Mouse (Mus musculus) liver, embryonic 14.5 days (tissue): ENCODE results near the gene Cep63. TPM values are rescaled to one million over a fixed set of nuclear protein-coding genes. Genes with fewer than 3 reads are reported as not detected.

ENCODE experiments used
- ATAC-seq: fragments of 200-750 bp; cut with Nextera tagmentation; 2 replicates; pipeline ENCODE4 v1.8.0; 2017; ENCODE audit warnings: moderate number of reproducible peaks, mild to moderate bottlenecking, moderate library complexity; ENCODE audit not compliant: insufficient read depth
- DNase-seq, 3 experiments: peaks; one replicate each; pipeline ENCODE4 v3.0.0-alpha.2; 2012 to 2013; ENCODE audit warnings: low read depth in 3 of 3, low spot score in 3 of 3
- H3K27ac ChIP-seq: fragments of 300-500 bp; sonication (generic); 2 replicates; pipeline ENCODE4 v1.5.1; 2014; ENCODE audit warnings: moderate library complexity, mild to moderate bottlenecking, control low read depth, inconsistent platforms
- H3K27me3 ChIP-seq: fragments of 300-500 bp; sonication (generic); 2 replicates; pipeline ENCODE4 v1.6.1; 2014; ENCODE audit warnings: mild to moderate bottlenecking, low read length, moderate library complexity; ENCODE audit not compliant: control insufficient read depth, insufficient read depth
- H3K36me3 ChIP-seq: fragments of 300-500 bp; sonication (generic); replicated peaks from 2 replicates; pipeline ENCODE4 v1.6.1; 2014; ENCODE audit warnings: low read depth; ENCODE audit not compliant: control insufficient read depth, insufficient read depth
- H3K4me1 ChIP-seq, 2 experiments: fragments of 200-500 bp in 1 of 2; fragments of 300-500 bp in 1 of 2; sonication (generic) in 1 of 2; replicated peaks; 2 replicates each; pipeline ENCODE4 v1.6.1; 2012 to 2014; ENCODE audit warnings: antibody characterized with exemption in 1 of 2, inconsistent platforms in 1 of 2, low read length in 1 of 2; ENCODE audit not compliant: control insufficient read depth in 2 of 2, insufficient read depth in 2 of 2
- H3K4me2 ChIP-seq: fragments of 300-500 bp; sonication (generic); 2 replicates; pipeline ENCODE4 v1.6.1; 2014; ENCODE audit warnings: low read depth, mild to moderate bottlenecking, control low read depth, moderate library complexity
- H3K4me3 ChIP-seq, 2 experiments: fragments of 200-500 bp in 1 of 2; fragments of 300-500 bp in 1 of 2; sonication (generic) in 1 of 2; 2 replicates each; pipeline ENCODE4 v1.5.1; 2012 to 2014; ENCODE audit warnings: low read depth in 2 of 2, low read length in 2 of 2, mild to moderate bottlenecking in 2 of 2, control low read depth in 1 of 2, inconsistent platforms in 1 of 2, moderate library complexity in 1 of 2; ENCODE audit not compliant: insufficient read depth in 1 of 2
- H3K9ac ChIP-seq: fragments of 300-500 bp; sonication (generic); replicated peaks from 2 replicates; pipeline ENCODE4 v1.6.1; 2014; ENCODE audit warnings: mild to moderate bottlenecking, control low read depth, moderate library complexity
- H3K9me3 ChIP-seq: fragments of 300-500 bp; sonication (generic); 2 replicates; pipeline ENCODE4 v1.6.1; 2016; ENCODE audit warnings: low read length, mixed read lengths; ENCODE audit not compliant: control insufficient read depth
- CTCF ChIP-seq: IDR thresholded peaks from 2 replicates; pipeline ENCODE4 v1.5.1; 2016; ENCODE audit warnings: antibody characterized with exemption, low read depth, control low read depth
- EP300 ChIP-seq: IDR thresholded peaks from 2 replicates; pipeline ENCODE4 v1.6.1; 2016; ENCODE audit warnings: antibody characterized with exemption, low read depth
- WGBS: fragments of 180-500 bp; shearing (Covaris S2); extraction: QIAGEN DNeasy Blood & Tissue Kit; methylation state at CpG from one replicate; pipeline ENCODE4 v1.1.7; 2014; ENCODE audit not compliant: insufficient replicate concordance; 5-methylcytosine and 5-hydroxymethylcytosine counted together
- polyA plus RNA-seq, 2 experiments: library from polyadenylated mRNA; depleted of rRNA in 1 of 2; stranded (reverse) in 1 of 2; unstranded in 1 of 2; fragments of >200 nt; fragmentation: Nextera tagmentation in 1 of 2; extraction: Ambion mirVana in 1 of 2; gene quantifications; 2 replicates each; pipeline versions ENCODE4 v1.2.1 to v1.2.3; 2012 to 2014

Cep63 gene
- polyA plus RNA-seq, 2 experiments = 5.7 to 16.7 TPM

DNA sequence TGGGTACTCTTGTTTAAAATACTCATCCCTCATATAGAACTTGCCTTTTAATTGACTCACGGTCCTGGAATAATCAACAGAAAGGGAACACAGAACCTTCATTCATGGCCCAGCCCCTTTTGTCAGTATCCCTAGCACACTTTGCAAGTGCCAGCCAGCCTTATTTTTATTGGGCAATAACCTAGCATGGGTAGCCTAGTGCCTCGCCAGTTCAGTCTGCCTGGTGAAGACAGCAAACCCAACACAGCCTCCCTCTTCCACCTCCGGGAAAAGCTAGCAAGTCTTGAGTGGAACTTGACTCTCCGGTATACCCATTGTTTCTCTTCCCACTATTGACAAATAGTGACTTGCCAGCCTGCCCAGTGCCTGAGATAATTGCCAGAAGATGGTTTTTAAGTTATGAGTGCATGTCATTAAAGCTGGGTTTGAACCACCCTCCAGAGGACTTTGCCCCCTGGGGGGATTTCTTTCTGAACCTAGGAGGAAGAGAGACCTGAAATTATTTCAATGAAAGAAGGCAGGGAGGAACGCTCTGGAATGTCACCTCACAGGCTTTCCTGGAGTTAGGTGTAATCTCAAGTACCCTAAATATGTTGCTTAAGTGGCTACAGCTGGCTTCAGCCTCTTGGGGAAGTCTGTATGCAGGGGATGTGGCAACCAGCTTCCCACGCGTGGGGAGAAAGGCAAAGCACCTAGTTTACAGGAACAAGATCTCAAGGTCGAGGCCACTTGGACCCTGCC, 30.2 kb upstream of the Cep63 start:
- no peak overlapping the region for H3K9ac ChIP-seq
- H3K4me1 ChIP-seq = no peaks in the 10 kb centered on the region
- TF ChIP-seq EP300 (no peak), CTCF (no peak)
- no peaks in the 10 kb centered on the region for H3K9me3 ChIP-seq
- H3K36me3 ChIP-seq = no peaks in the 10 kb centered on the region
- ATAC-seq = no peak
- WGBS = 38% methylated on average over 8 of the region's 8 CpGs
- no peak overlapping the region for H3K27ac ChIP-seq
- H3K4me2 ChIP-seq = no peak overlapping the region
- DNase-seq = no peak
- H3K4me3 ChIP-seq = no peak overlapping the region
- H3K27me3 ChIP-seq = no peaks in the 10 kb centered on the region

DNA sequence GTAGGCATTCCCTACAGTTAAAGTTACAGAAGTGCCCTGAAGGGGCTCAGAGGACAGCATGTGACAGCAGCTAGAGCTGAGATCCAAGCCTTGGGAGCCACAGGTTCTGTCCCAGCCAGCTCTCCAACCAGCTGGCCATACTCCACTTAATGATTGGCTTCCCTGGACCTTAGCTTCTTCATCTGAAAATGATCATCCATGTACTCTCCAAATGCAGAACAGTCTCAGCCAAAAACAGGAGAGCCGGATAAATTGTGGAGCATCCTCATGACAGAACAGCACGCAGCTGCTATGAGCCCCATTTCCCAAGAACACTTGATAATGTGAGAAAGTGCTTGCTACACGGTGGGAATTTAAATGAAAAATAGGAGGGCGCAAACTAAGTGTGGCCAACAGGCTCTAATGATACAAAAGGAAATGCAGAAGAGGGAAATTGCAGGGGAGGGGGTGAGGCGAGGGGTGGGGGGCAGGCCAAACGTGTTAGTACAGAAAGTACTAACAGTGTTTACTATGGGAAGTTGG, 24.9 kb upstream of the Cep63 start:
- H3K27ac ChIP-seq = no peak overlapping the region
- no peak for ATAC-seq

DNA sequence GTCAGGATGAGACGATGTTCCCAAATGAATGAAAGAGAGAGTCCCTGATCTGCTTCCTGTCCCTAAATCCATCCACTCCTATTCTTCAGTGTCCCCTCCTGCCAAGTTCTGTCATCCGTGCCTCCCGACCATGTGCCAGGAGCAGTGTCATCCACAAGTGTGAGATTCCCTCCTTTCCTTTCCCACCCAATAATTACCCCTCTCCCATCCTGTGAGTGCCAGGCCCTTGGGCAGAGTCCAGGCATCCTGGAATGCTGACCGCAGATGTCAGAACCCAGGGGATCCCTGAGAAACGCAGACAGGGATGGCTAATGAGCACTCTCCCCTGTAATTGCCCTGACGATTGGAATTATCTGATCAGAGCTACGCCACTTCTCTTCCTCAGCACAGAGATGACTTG, 24.3 kb upstream of the Cep63 start:
- no peak for TF ChIP-seq CTCF
- no peak for TF ChIP-seq EP300
- DNase-seq = no peak
- H3K27me3 ChIP-seq = no peaks in the 10 kb centered on the region
- no peaks in the 10 kb centered on the region for H3K9me3 ChIP-seq
- no peak overlapping the region for H3K4me2 ChIP-seq
- H3K9ac ChIP-seq = no peak overlapping the region
- no peak overlapping the region for H3K4me3 ChIP-seq
- 30% methylated on average over 7 of the region's 7 CpGs for WGBS
- no peak for ATAC-seq
- H3K4me1 ChIP-seq = no peaks in the 10 kb centered on the region
- H3K27ac ChIP-seq = no peak overlapping the region
- no peaks in the 10 kb centered on the region for H3K36me3 ChIP-seq

More for the DNA sequence above, 24.9 kb upstream of the Cep63 start:
- Histone ChIP-seq H3K9me3 (no peaks in the 10 kb centered on the region), H3K27me3 (no peaks in the 10 kb centered on the region), H3K4me2 (no peak overlapping the region), H3K4me3 (no peak overlapping the region), H3K4me1 (no peaks in the 10 kb centered on the region), H3K36me3 (no peaks in the 10 kb centered on the region), H3K9ac (no peak overlapping the region)
- TF ChIP-seq EP300 = no peak
- no peak for TF ChIP-seq CTCF
- 42% methylated on average over 6 of the region's 6 CpGs for WGBS
- DNase-seq = no peak

DNA sequence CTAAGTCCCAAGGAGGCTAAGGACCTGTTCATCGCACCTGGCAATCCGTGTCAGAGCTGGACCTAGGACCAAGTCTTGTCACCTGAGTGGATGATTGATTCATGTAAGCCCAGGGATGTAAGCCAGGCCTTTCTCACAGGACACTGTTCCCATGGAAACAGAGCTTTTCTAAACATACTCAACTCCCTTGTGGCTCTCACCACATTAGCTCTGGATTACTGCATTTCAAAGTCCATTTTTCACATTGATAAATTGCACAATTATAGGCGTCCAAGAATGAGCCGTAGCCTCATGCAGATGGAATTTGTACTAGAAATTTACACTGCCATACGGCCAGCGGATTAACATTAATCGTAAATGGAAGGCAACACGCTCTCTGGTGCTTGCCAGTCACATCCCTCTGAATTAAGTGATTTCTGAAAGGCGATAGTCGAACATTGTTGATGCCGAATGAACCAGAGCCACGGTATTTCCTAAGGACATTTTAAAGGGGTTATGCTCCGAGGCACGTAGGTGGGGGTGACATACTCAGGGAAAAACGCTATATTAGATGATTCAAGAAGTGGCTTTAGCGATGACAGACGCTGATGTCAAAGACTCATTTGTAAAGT, 23.7 kb upstream of the Cep63 start:
- 69% methylated on average over 17 of the region's 17 CpGs for WGBS
- ATAC-seq (no peak), DNase-seq (no peak)
- no peak overlapping the region for H3K27ac ChIP-seq
- H3K9me3 ChIP-seq = no peaks in the 10 kb centered on the region
- H3K4me3 ChIP-seq = no peak overlapping the region
- no peaks in the 10 kb centered on the region for H3K36me3 ChIP-seq
- no peak for TF ChIP-seq CTCF
- no peak for TF ChIP-seq EP300
- H3K4me2 ChIP-seq = no peak overlapping the region
- H3K4me1 ChIP-seq = no peaks in the 10 kb centered on the region
- H3K9ac ChIP-seq = no peak overlapping the region
- no peaks in the 10 kb centered on the region for H3K27me3 ChIP-seq

DNA sequence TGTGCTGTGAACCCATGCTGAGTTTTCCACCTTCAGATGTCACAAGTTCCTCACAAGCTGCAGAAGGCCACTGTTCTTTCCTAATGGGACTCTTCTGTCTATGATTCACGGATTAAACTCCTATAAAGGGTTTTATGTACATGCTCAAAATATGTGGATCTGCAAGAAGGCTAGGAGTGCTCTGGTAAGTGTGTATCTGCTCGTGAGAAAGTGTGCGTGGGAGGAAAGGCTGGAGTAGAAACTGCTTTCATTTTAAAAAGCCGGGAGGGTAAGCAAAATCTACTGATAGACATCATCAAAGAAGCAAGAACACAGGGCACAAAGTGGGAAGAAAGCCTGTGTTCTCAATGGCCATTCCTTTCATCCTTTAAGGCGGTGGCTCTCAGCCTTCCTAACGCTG, 20.7 kb upstream of the Cep63 start:
- no peaks in the 10 kb centered on the region for H3K9me3 ChIP-seq
- TF ChIP-seq EP300 (no peak), CTCF (no peak)
- 0 out of 4 replicates have a peak, but pooled peaks cover 0 to 3% of the 10 kb centered on the region in 2 experiments for H3K4me1 ChIP-seq
- no peak overlapping the region for H3K9ac ChIP-seq
- DNase-seq = no peak
- no peak overlapping the region for H3K4me2 ChIP-seq
- WGBS = 62% methylated on average over 6 of the region's 6 CpGs
- no peak overlapping the region for H3K4me3 ChIP-seq
- no peak overlapping the region for H3K27ac ChIP-seq
- no peaks in the 10 kb centered on the region for H3K36me3 ChIP-seq
- H3K27me3 ChIP-seq = no peaks in the 10 kb centered on the region; the same call in 1 of the 2 replicates
- ATAC-seq = no peak
